Mouse (Mus musculus) adrenal gland, postnatal 25 days (tissue): ENCODE data around the gene Ltbp2. TPM values are rescaled to one million over a fixed set of nuclear protein-coding genes. Genes with fewer than 3 reads are reported as not detected.
A peak's percentile ranks its signal among the peaks of the same experiment; 100 is the strongest.

Experiments
- DNase-seq: peaks from one replicate; pipeline ENCODE4 v3.0.0; 2021; ENCODE audit warnings: mixed read lengths
- total RNA-seq: library from RNA; stranded (reverse); gene quantifications from 2 replicates; pipeline ENCODE4 v1.2.3, GENCODE M21; 2021

The Ltbp2 gene
- total RNA-seq, 1 experiment from 2014 or later: 3.9 TPM

DNA sequence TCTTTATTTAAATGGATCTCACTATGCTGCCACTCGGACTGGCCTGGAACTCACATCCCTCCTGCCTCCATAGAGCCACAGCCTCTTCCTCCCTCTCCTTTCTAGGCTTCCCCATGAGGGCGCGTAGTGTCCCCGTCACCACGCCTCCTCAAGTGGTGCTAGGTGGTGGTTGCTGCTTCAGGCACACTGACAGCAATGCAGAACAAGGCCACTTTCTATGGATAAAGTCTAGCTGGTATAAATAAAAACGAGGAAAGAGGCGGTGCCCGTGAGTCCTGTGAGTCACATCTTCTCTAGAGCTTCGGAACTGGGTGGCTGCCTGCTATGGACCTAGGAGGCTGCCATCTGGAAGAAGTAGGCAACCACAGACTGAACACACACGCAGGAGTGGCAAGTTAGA is 120.3 kb downstream of the Ltbp2 start:
- no peak for DNase-seq

DNA sequence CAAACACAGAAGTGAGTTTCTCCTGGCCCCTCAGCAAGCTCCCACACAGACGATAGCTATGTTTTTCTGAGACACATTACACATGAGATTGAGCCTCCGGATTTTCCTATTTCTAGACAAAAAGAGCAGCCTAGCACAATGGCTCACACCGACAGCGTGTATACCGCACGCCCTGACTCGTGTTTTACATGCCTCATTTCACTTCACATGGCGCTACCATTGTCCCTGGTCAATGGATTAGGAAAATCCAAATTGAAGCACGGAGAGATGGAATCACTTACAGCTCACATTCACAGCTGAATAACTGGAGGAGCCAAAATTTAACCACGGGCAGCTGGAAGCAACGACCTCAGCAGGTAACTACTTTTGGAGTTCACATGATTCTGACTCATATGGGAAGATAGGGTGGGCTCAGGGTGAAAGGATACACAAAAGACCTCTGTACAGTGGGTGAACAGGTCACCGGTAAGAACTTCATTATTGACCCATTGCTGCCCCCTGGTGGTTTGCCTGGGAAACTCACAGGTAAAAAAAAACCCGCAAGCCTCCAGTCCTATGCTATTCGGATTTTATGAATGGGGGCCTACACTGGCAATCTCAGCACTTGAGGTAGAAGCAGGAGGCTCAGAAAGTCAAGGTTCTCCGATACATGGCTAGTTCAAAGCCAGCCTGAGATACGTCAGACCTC is 121.2 kb downstream of the Ltbp2 start:
- DNase-seq: peak; percentile 75

DNA sequence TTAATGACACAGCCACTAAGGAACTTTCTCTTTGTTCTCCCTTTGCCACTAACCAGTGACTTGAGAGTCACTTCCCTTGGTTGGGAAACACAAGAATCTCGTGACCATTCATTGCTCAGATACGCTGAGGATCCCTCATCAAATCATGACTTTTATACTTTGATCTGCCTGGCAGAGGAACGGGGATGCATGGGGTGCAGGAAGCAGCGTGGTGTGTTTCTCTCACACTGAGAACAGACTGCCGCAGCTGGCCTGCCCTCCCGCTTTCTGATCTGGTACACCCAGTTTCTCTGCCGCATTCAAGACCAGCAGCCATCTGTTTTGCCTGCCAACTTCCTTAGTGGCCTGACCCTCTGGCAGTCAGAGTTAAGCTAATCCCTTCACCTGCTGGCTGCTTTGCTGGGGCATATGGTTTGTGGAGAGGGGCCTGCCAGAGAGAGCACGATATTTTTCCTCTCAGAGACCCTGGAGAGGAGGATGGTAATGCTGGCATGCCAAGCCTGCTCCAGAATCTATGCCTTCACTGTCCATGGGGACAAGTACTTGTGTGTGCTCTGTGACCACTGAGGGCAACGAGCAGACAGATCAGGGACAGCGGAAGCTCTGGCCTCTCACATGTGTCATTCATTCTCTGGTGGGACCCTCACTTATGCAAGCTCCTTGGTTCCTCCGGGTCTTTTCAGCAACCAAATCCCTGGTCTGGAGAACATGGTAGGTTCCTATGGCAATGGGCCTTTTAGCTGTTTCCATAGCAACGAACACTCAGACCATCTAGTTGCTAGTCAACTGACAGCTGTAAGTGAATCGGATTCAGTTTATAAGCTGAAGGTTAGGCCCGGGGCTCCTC is 124.0 kb downstream of the Ltbp2 start:
- DNase-seq: no peak

DNA sequence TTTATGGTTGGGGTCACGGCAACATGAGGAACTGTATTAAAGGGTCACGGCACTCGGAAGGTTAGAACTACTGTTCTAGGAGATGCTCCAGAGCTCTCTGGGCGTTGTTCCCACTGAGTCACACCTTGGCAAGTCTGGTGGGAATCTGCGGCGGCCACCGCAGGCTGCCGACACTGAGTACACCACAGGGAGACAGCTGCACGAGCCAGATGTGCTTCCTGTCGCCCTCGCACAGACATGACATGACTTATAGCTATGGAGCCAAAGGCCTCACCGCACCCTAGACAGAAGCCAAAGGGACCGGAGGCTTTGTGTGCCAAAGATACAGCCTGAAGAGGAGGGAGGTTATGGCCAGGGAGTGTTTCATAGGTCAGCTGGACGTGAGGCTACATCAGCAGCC is 125.7 kb downstream of the Ltbp2 start:
- peak; percentile 45 for DNase-seq

DNA sequence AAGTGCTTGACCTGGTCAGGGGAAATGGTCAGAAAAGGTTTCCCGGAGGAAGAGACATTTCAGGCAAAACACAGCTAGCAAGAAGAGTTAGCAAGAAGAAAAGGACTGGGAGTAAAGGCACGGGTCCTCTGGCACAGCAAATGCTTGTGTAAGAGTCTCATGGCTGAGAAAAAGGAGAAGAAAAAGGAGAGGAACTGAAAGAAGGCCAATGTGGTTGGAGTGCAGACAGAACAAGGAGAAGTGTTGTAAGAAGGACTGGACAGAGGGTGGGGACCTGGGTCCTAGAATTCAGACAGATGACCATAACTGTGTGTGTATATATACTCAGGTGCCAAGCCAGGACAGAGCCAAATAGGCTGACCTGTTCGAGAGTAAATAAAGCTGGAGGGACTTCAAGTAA is 128.2 kb downstream of the Ltbp2 start:
- DNase-seq: no peak

DNA sequence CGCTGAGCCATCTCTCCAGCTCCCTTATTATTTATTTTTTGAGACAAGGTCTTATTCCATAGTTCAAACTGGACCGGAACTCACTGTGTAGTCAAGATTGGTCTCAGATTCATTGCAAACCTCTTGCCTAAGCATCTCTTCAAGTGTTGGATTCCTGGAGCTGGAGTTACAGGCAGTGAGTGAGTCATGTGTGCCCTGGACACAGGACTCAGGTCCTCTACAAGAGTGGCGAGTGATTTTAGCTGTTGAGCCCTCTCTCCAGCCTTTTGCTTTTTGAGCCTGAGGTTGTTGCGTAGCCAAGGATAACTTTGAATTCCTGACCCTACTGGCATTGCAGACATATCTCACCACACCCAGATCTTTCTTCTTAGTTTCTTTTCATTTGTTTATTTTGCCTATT is 130.6 kb downstream of the Ltbp2 start:
- DNase-seq: no peak

DNA sequence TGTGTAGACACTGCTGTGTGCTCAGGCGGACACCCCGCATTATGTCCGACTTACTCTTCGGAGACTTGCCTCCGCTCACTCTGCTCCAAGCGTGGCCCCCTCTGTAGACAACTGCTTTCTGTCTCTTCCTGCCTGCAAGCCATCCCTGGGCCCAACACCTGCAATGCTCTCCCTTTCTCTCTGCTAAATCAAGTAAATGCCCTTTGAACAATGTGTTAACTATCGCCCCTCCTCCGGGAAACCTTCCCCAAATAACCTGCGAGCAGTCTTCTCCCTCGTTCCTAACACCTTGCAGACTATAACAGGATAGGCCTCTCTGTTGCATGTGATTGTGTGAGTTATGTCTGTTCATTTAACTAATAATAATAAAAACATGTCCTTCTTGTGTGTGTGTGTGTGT is 132.8 kb downstream of the Ltbp2 start:
- DNase-seq: no peak

DNA sequence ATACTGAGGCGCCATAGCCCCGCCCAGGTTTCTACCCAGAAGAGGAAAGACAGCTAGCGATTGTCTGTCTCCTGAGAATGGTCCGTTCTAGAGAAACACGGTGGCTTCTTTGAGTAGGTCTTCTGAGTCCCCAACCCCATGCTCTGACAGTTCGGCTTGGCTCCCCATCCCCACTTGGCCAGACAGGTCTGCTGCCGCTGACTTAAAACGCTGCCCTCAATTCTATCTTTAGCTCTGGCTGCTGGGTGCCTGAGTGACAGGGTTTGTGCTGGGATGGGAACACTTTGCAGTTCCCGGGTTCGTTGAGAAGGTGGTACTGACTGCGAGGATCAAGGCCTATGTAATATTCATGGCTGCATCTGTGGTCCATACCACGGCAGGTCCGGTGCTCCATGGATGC is 143.0 kb downstream of the Ltbp2 start:
- DNase-seq: no peak

Other genes starting within 250 kb of the Ltbp2 start
- not detected in 2 replicates for gene Vrtn, start 235.5 kb downstream of the Ltbp2 start, total RNA-seq
- not detected in 2 replicates for gene Syndig1l, start 177.7 kb downstream of the Ltbp2 start, total RNA-seq
- gene Npc2, start 103.4 kb downstream of the Ltbp2 start, total RNA-seq: 68.1 and 74.3 TPM in 2 replicates
- gene Isca2, start 103.3 kb downstream of the Ltbp2 start, total RNA-seq: 67.6 and 83.1 TPM in 2 replicates
- gene Fcf1, start 94.4 kb upstream of the Ltbp2 start, total RNA-seq: 94.7 and 95.8 TPM in 2 replicates
- gene Arel1, start 94.4 kb upstream of the Ltbp2 start, total RNA-seq: 30.9 and 37.3 TPM in 2 replicates
- 63.0 and 66.6 TPM in 2 replicates for gene Ylpm1, start 119.8 kb upstream of the Ltbp2 start, total RNA-seq
- gene Prox2, start 234.2 kb upstream of the Ltbp2 start, total RNA-seq: 3.1 and 6.2 TPM in 2 replicates
- 288 and 302 TPM in 2 replicates for gene Dlst, start 234.3 kb upstream of the Ltbp2 start, total RNA-seq